ENCODE assay signal across 8 mouse cellular contexts in the genomic region with DNA sequence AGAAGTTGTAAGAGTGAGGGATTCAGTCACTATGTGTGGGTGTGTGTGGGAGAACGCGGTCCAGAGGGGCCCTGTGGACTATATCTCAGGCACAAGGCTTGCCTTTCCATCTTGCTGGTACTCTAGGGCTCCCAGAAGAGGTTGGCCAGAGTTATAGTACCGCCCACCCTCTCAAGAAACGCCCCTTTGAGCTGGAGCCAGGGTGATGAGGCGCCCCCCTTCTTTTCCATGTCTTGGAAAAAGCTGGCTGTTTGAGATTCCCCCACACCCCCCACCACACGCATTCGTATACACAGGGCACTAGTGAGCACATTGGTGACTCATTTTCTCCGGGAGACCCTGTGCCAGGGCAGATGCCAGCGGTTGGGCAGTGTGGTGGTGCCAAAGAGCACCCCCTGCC. TPM values are rescaled to one million over a fixed set of nuclear protein-coding genes. Genes with fewer than 3 reads are reported as not detected.
A peak's percentile ranks its signal among the peaks of the same experiment; 100 is the strongest.
DNase-seq lines count a peak whose midpoint lies in the region; ATAC-seq and TF ChIP-seq lines count a peak whose summit lies in the region.

No protein-coding gene starts in this region.

- no peak for ATAC-seq in erythroblast, adult 5-6 weeks (replicated peaks; ENCODE audit: low FRiP score, poor library complexity, severe bottlenecking)
- ATAC-seq in embryonic facial prominence, embryonic 15.5 days (ENCODE audit: insufficient number of reproducible peaks, low FRiP score, low TSS enrichment, low read depth) = peak; percentile 68
- ATAC-seq in intestine, postnatal 0 days = 0 out of 2 replicates have a peak, but pooled peaks have one; percentile 9

- peak overlapping the region; percentile 98 for H3K4me2 ChIP-seq in embryonic facial prominence, embryonic 15.5 days (replicated peaks)
- H3K4me2 ChIP-seq in intestine, postnatal 0 days (replicated peaks; ENCODE audit: low read depth) = peak overlapping the region; percentile 92

- H3K4me3 ChIP-seq in erythroblast, embryonic 14.5 days (replicated peaks) = peak overlapping the region; percentile 50
- H3K4me3 ChIP-seq in embryonic facial prominence, embryonic 15.5 days (replicated peaks) = peak overlapping the region; percentile 78
- peak overlapping the region; percentile 70 for H3K4me3 ChIP-seq in intestine, postnatal 0 days (ENCODE audit: low read depth, low read length)

- WGBS in embryonic facial prominence, embryonic 15.5 days = 20% methylated on average over 9 of the region's 9 CpGs
- 29% methylated on average over 9 of the region's 9 CpGs for whole genome bisulfite sequencing in intestine, postnatal 0 days

- H3K9ac ChIP-seq in embryonic facial prominence, embryonic 15.5 days = peak overlapping the region; percentile 84
- peak overlapping the region; percentile 76; the same call in 1 of the 2 replicates for H3K9ac ChIP-seq in intestine, postnatal 0 days (ENCODE audit: low read depth, low read length)

- peak; percentile 10 for DNase-seq in mesoderm, embryonic 11.5 days (ENCODE audit: low read depth, low spot score)
- no peak for DNase-seq in ovary, postnatal 36 days (ENCODE audit: low spot score)
- DNase-seq in spleen, adult 18-20 months = no peak
- DNase-seq in urinary bladder, postnatal 36 days (ENCODE audit: low spot score in 2 of 2) = no peak

- H3K27me3 ChIP-seq in erythroblast, embryonic 14.5 days (ENCODE audit: control insufficient read depth) = peaks cover 43% of the 10 kb centered on the region
- peaks cover 25% of the 10 kb centered on the region for H3K27me3 ChIP-seq in embryonic facial prominence, embryonic 15.5 days
- peaks cover 14% of the 10 kb centered on the region for H3K27me3 ChIP-seq in intestine, postnatal 0 days (replicated peaks; ENCODE audit: control insufficient read depth, insufficient read depth, low read length)

- TF ChIP-seq CTCF in intestine, postnatal 0 days (IDR thresholded peaks at IDR 0.05; ENCODE audit: low read depth) = no peak

- peak overlapping the region; percentile 85 for H3K27ac ChIP-seq in embryonic facial prominence, embryonic 15.5 days (replicated peaks)
- peak overlapping the region; percentile 60; the same call in 1 of the 2 replicates for H3K27ac ChIP-seq in intestine, postnatal 0 days (ENCODE audit: low read depth, low read length)

- no peaks in the 10 kb centered on the region; the same call in 1 of the 2 replicates for H3K36me3 ChIP-seq in erythroblast, embryonic 14.5 days (ENCODE audit: control insufficient read depth)
- no peaks in the 10 kb centered on the region for H3K36me3 ChIP-seq in embryonic facial prominence, embryonic 15.5 days
- no peaks in the 10 kb centered on the region for H3K36me3 ChIP-seq in intestine, postnatal 0 days (ENCODE audit: control insufficient read depth, insufficient read depth)

- H3K4me1 ChIP-seq in erythroblast, embryonic 14.5 days (ENCODE audit: control insufficient read depth) = no peaks in the 10 kb centered on the region
- peaks cover 59% of the 10 kb centered on the region for H3K4me1 ChIP-seq in embryonic facial prominence, embryonic 15.5 days
- H3K4me1 ChIP-seq in intestine, postnatal 0 days (replicated peaks; ENCODE audit: control insufficient read depth, insufficient read depth, low read length) = 0 out of 2 replicates have a peak, but pooled peaks cover 8% of the 10 kb centered on the region

- no peaks in the 10 kb centered on the region for H3K9me3 ChIP-seq in erythroblast, embryonic 14.5 days (ENCODE audit: control insufficient read depth, low read length)
- H3K9me3 ChIP-seq in embryonic facial prominence, embryonic 15.5 days (replicated peaks) = no peaks in the 10 kb centered on the region
- H3K9me3 ChIP-seq in intestine, postnatal 0 days (ENCODE audit: control insufficient read depth) = no peaks in the 10 kb centered on the region

RNA-seq across cellular contexts. Expression of gene Col27a1, which starts 2.8 kb away (rescaled TPM):
- 0.01 TPM in 1 of 2 replicates, not detected in the other for polyA plus RNA-seq in erythroblast, embryonic 14.5 days (2012)
- 0.96 TPM in 1 of 2 replicates, not detected in the other for total RNA-seq in erythroblast, adult 5-6 weeks (2015; ENCODE audit: low replicate concordance)
- not detected in 2 replicates for total RNA-seq in erythroblast, adult 5-6 weeks (2017; ENCODE audit: low replicate concordance)
- 19.1 and 22.3 TPM in 2 replicates for polyA plus RNA-seq in embryonic facial prominence, embryonic 15.5 days (2015; fragmentation: Nextera tagmentation; extraction: Ambion mirVana)
- polyA plus RNA-seq in intestine, postnatal 0 days (2015; fragmentation: Nextera tagmentation; extraction: Ambion mirVana) = 5.0 and 7.2 TPM in 2 replicates

RNA-seq across cellular contexts. Expression of gene Kif12, which starts 44.6 kb away (rescaled TPM):
- polyA plus RNA-seq in erythroblast, embryonic 14.5 days (2012) = 0.03 TPM in 1 of 2 replicates, not detected in the other
- not detected in 2 replicates for total RNA-seq in erythroblast, adult 5-6 weeks (2015; ENCODE audit: low replicate concordance)
- total RNA-seq in erythroblast, adult 5-6 weeks (2017; ENCODE audit: low replicate concordance) = not detected in 2 replicates
- polyA plus RNA-seq in embryonic facial prominence, embryonic 15.5 days (2015; fragmentation: Nextera tagmentation; extraction: Ambion mirVana) = not detected in 2 replicates
- polyA plus RNA-seq in intestine, postnatal 0 days (2015; fragmentation: Nextera tagmentation; extraction: Ambion mirVana) = 61.9 and 75.5 TPM in 2 replicates

Comparison
In these comparisons a context has a peak if more than half of its experiments do, and no peak if none do; other contexts are left out.
1. RNA of gene Kif12, which starts 44.6 kb away (polyA plus RNA-seq): 61.9 to 75.5 TPM in intestine, postnatal 0 days; not detected in embryonic facial prominence, embryonic 15.5 days and 0.03 TPM in erythroblast, embryonic 14.5 days; every median in the first group is over 10 times any median in the second.
2. Peak in every context shown above with its lines, with median percentiles within 50 percentile points of each other: H3K4me3 ChIP-seq.